Mouse (Mus musculus): Measurements from ENCODE around the gene Tenm3. TPM values are rescaled to one million over a fixed set of nuclear protein-coding genes. Genes with fewer than 3 reads are reported as not detected.

Tenm3 gene
- polyA plus RNA-seq, 1 experiment: 12.8 TPM

- TF ChIP-seq MYOG (IDR thresholded peaks at IDR 0.05; ENCODE audit: control insufficient read depth in 1 of 3, insufficient read depth in 1 of 3, insufficient read length in 2 of 3, low read depth in 2 of 3) (no peak), TCF12 (IDR thresholded peaks at IDR 0.05; ENCODE audit: insufficient read depth, poor library complexity, severe bottlenecking) (no peak)
Measured at GRCm38 (mm10) chr8:48317498-48317897, 526.3 kb downstream of the Tenm3 start.

DNA sequence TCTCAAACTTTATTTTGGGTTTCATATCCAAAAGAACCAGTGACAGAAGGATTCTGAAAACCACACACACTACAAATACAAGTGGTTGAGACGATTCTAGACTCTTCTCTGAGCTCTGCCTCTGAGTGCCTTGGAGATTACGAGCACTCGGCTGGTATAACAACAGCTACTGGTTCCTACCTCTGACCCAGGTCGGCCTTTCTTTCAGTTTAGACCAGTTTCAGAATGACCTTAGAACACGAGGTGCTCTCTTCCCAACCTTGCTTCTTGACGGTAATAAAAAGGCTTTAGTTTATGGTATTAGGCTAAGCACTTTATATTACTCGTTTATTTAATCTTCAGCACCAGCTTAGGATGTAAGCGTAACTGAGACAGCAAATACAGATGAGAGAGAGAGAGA is 528.1 kb downstream of the Tenm3 start:
- Histone ChIP-seq H3K4me3 (no peak overlapping the region), H3ac (ENCODE audit: control insufficient read depth, insufficient read length) (no peak overlapping the region), H3K27me3 (ENCODE audit: control insufficient read depth, insufficient read depth, insufficient read length) (no peaks in the 10 kb centered on the region), H3K4me2 (ENCODE audit: low read depth) (no peak overlapping the region), H3K36me3 (ENCODE audit: control insufficient read depth, insufficient read depth) (peaks cover 3% of the 10 kb centered on the region), H3K79me2 (ENCODE audit: control insufficient read depth, insufficient read depth) (no peaks in the 10 kb centered on the region)
- TF ChIP-seq CEBPB (IDR thresholded peaks at IDR 0.05; ENCODE audit: insufficient read depth, poor library complexity, severe bottlenecking): no peak
- no peak for TF ChIP-seq USF1 (IDR thresholded peaks at IDR 0.05; ENCODE audit: low read depth)
- no peak for TF ChIP-seq MYOD1 (IDR thresholded peaks at IDR 0.05; ENCODE audit: control insufficient read depth in 1 of 3, insufficient read length in 2 of 3, low read depth in 2 of 3)
- no peak for TF ChIP-seq MAX (IDR thresholded peaks at IDR 0.05; ENCODE audit: low read depth)
- TF ChIP-seq REST (IDR thresholded peaks at IDR 0.05; ENCODE audit: insufficient read depth, insufficient read length): no peak
- TF ChIP-seq MYOG (IDR thresholded peaks at IDR 0.05; ENCODE audit: control insufficient read depth in 1 of 3, insufficient read depth in 1 of 3, insufficient read length in 2 of 3, low read depth in 2 of 3): no peak

More at GRCm38 (mm10) chr8:48317498-48317897, 526.3 kb downstream of the Tenm3 start:
- Histone ChIP-seq H3K4me3 (no peak overlapping the region), H3K36me3 (ENCODE audit: control insufficient read depth, insufficient read depth) (peaks cover 3% of the 10 kb centered on the region), H3K4me2 (ENCODE audit: low read depth) (no peak overlapping the region), H3K79me2 (ENCODE audit: control insufficient read depth, insufficient read depth) (no peaks in the 10 kb centered on the region), H3ac (ENCODE audit: control insufficient read depth, insufficient read length) (no peak overlapping the region), H3K27me3 (ENCODE audit: control insufficient read depth, insufficient read depth, insufficient read length) (no peaks in the 10 kb centered on the region)

GRCm38 (mm10) chr8:48313985-48314368 is 529.8 kb downstream of the Tenm3 start:
- Histone ChIP-seq H3K36me3 (ENCODE audit: control insufficient read depth, insufficient read depth) (peaks cover 3% of the 10 kb centered on the region), H3K4me2 (ENCODE audit: low read depth) (no peak overlapping the region), H3K4me3 (no peak overlapping the region), H3K79me2 (ENCODE audit: control insufficient read depth, insufficient read depth) (no peaks in the 10 kb centered on the region), H3ac (ENCODE audit: control insufficient read depth, insufficient read length) (no peak overlapping the region), H3K27me3 (ENCODE audit: control insufficient read depth, insufficient read depth, insufficient read length) (no peaks in the 10 kb centered on the region)
- TF ChIP-seq MAX (IDR thresholded peaks at IDR 0.05; ENCODE audit: low read depth): no peak
- TF ChIP-seq MYOG (IDR thresholded peaks at IDR 0.05; ENCODE audit: control insufficient read depth in 1 of 3, insufficient read depth in 1 of 3, insufficient read length in 2 of 3, low read depth in 2 of 3): no peak
- TF ChIP-seq REST (IDR thresholded peaks at IDR 0.05; ENCODE audit: insufficient read depth, insufficient read length): no peak
- no peak for TF ChIP-seq POLR2AphosphoS2 (IDR thresholded peaks at IDR 0.05; ENCODE audit: insufficient read length, low read depth)
- TF ChIP-seq TCF12 (IDR thresholded peaks at IDR 0.05; ENCODE audit: insufficient read depth, poor library complexity, severe bottlenecking): no peak
- TF ChIP-seq MYOD1 (IDR thresholded peaks at IDR 0.05; ENCODE audit: control insufficient read depth in 1 of 3, insufficient read length in 2 of 3, low read depth in 2 of 3): no peak

- H3K4me3 ChIP-seq: no peak overlapping the region
- no peak overlapping the region for H3K4me2 ChIP-seq (ENCODE audit: low read depth)
- H3ac ChIP-seq (ENCODE audit: control insufficient read depth, insufficient read length): no peak overlapping the region
- no peak for TF ChIP-seq POLR2AphosphoS2 (IDR thresholded peaks at IDR 0.05; ENCODE audit: insufficient read length, low read depth)
- no peak for TF ChIP-seq SRF (IDR thresholded peaks at IDR 0.05; ENCODE audit: control insufficient read depth, insufficient read length, low read depth)
- no peak for TF ChIP-seq MAX (IDR thresholded peaks at IDR 0.05; ENCODE audit: low read depth)
- TF ChIP-seq TCF3 (IDR thresholded peaks at IDR 0.05; ENCODE audit: insufficient read length, low read depth): no peak
- TF ChIP-seq REST (IDR thresholded peaks at IDR 0.05; ENCODE audit: insufficient read depth, insufficient read length): no peak
- TF ChIP-seq USF1 (IDR thresholded peaks at IDR 0.05; ENCODE audit: low read depth): no peak
- no peak for TF ChIP-seq TCF12 (IDR thresholded peaks at IDR 0.05; ENCODE audit: insufficient read depth, poor library complexity, severe bottlenecking)
- no peak for TF ChIP-seq E2F4 (IDR thresholded peaks at IDR 0.05; ENCODE audit: insufficient read depth)
- TF ChIP-seq CEBPB (IDR thresholded peaks at IDR 0.05; ENCODE audit: insufficient read depth, poor library complexity, severe bottlenecking): no peak
- TF ChIP-seq POLR2A (IDR thresholded peaks at IDR 0.05; ENCODE audit: insufficient read length, low read depth): no peak
- TF ChIP-seq MYOD1 (IDR thresholded peaks at IDR 0.05; ENCODE audit: control insufficient read depth in 1 of 3, insufficient read length in 2 of 3, low read depth in 2 of 3): no peak
- no peak for TF ChIP-seq MYOG (IDR thresholded peaks at IDR 0.05; ENCODE audit: control insufficient read depth in 1 of 3, insufficient read depth in 1 of 3, insufficient read length in 2 of 3, low read depth in 2 of 3)
- H3K27me3 ChIP-seq (ENCODE audit: control insufficient read depth, insufficient read depth, insufficient read length): no peaks in the 10 kb centered on the region
- H3K79me2 ChIP-seq (ENCODE audit: control insufficient read depth, insufficient read depth): no peaks in the 10 kb centered on the region
- peaks cover 3% of the 10 kb centered on the region for H3K36me3 ChIP-seq (ENCODE audit: control insufficient read depth, insufficient read depth)
Measured at GRCm38 (mm10) chr8:48313210-48313984, 530.4 kb downstream of the Tenm3 start.

- peaks cover 3% of the 10 kb centered on the region for H3K36me3 ChIP-seq (ENCODE audit: control insufficient read depth, insufficient read depth)
- no peak overlapping the region for H3K4me2 ChIP-seq (ENCODE audit: low read depth)
Measured at GRCm38 (mm10) chr8:48311706-48312105, 532.0 kb downstream of the Tenm3 start.

More at GRCm38 (mm10) chr8:48311706-48312105, 532.0 kb downstream of the Tenm3 start:
- TF ChIP-seq TCF3 (IDR thresholded peaks at IDR 0.05; ENCODE audit: insufficient read length, low read depth) (no peak), E2F4 (IDR thresholded peaks at IDR 0.05; ENCODE audit: insufficient read depth) (no peak), REST (IDR thresholded peaks at IDR 0.05; ENCODE audit: insufficient read depth, insufficient read length) (no peak), POLR2AphosphoS2 (IDR thresholded peaks at IDR 0.05; ENCODE audit: insufficient read length, low read depth) (no peak), TCF12 (IDR thresholded peaks at IDR 0.05; ENCODE audit: insufficient read depth, poor library complexity, severe bottlenecking) (no peak), USF1 (IDR thresholded peaks at IDR 0.05; ENCODE audit: low read depth) (no peak), MYOG (IDR thresholded peaks at IDR 0.05; ENCODE audit: control insufficient read depth in 1 of 3, insufficient read depth in 1 of 3, insufficient read length in 2 of 3, low read depth in 2 of 3) (no peak), POLR2A (IDR thresholded peaks at IDR 0.05; ENCODE audit: insufficient read length, low read depth) (no peak), SRF (IDR thresholded peaks at IDR 0.05; ENCODE audit: control insufficient read depth, insufficient read length, low read depth) (no peak), MYOD1 (IDR thresholded peaks at IDR 0.05; ENCODE audit: control insufficient read depth in 1 of 3, insufficient read length in 2 of 3, low read depth in 2 of 3) (no peak), CEBPB (IDR thresholded peaks at IDR 0.05; ENCODE audit: insufficient read depth, poor library complexity, severe bottlenecking) (no peak), MAX (IDR thresholded peaks at IDR 0.05; ENCODE audit: low read depth) (no peak)
- H3K27me3 ChIP-seq (ENCODE audit: control insufficient read depth, insufficient read depth, insufficient read length): no peaks in the 10 kb centered on the region
- no peak overlapping the region for H3K4me3 ChIP-seq
- H3ac ChIP-seq (ENCODE audit: control insufficient read depth, insufficient read length): no peak overlapping the region
- no peaks in the 10 kb centered on the region for H3K79me2 ChIP-seq (ENCODE audit: control insufficient read depth, insufficient read depth)
